Mouse (Mus musculus) heart, postnatal 0 days (tissue): Measurements from ENCODE around the gene Emilin1. TPM values are rescaled to one million over a fixed set of nuclear protein-coding genes. Genes with fewer than 3 reads are reported as not detected.

Experiments
- ATAC-seq: fragments of 200-750 bp; cut with Nextera tagmentation; 2 replicates; pipeline ENCODE4 v1.8.0; 2017; ENCODE audit warnings: low read depth, moderate number of reproducible peaks, moderate library complexity; ENCODE audit not compliant: insufficient read depth
- DNase-seq: peaks from one replicate; pipeline ENCODE4 v3.0.0-alpha.2; 2016; ENCODE audit warnings: low spot score
- H3K27ac ChIP-seq: fragments of 300-500 bp; sonication (generic); 2 replicates; pipeline ENCODE4 v1.5.1; 2014; ENCODE audit warnings: low read depth, mild to moderate bottlenecking
- H3K27me3 ChIP-seq: fragments of 300-500 bp; sonication (generic); 2 replicates; pipeline ENCODE4 v1.6.1; 2014; ENCODE audit warnings: low read length, mixed read lengths; ENCODE audit not compliant: control insufficient read depth, insufficient read depth
- H3K36me3 ChIP-seq: fragments of 300-500 bp; sonication (generic); replicated peaks from 2 replicates; pipeline ENCODE4 v1.6.1; 2014; ENCODE audit warnings: low read length, mixed read lengths; ENCODE audit not compliant: control insufficient read depth, insufficient read depth
- H3K4me1 ChIP-seq: fragments of 300-500 bp; sonication (generic); 2 replicates; pipeline ENCODE4 v1.6.1; 2014; ENCODE audit warnings: antibody characterized with exemption; ENCODE audit not compliant: control insufficient read depth, insufficient read depth
- H3K4me2 ChIP-seq: fragments of 300-500 bp; sonication (generic); 2 replicates; pipeline ENCODE4 v1.6.1; 2014; ENCODE audit warnings: low read depth, mild to moderate bottlenecking, low read length, moderate library complexity
- H3K4me3 ChIP-seq: fragments of 300-500 bp; sonication (generic); 2 replicates; pipeline ENCODE4 v1.5.1; 2014; ENCODE audit warnings: low read depth, low read length
- H3K9ac ChIP-seq: fragments of 300-500 bp; sonication (generic); replicated peaks from 2 replicates; pipeline ENCODE4 v1.6.1; 2014; ENCODE audit warnings: low read depth, low read length, mixed read lengths
- H3K9me3 ChIP-seq: fragments of 300-500 bp; sonication (generic); replicated peaks from 2 replicates; pipeline ENCODE4 v1.6.1; 2016; ENCODE audit warnings: low read length; ENCODE audit not compliant: control insufficient read depth
- CTCF ChIP-seq: IDR thresholded peaks from 2 replicates; pipeline ENCODE4 v1.5.1; 2016; ENCODE audit warnings: antibody characterized with exemption, control low read depth, low read depth
- EP300 ChIP-seq: IDR thresholded peaks from 2 replicates; pipeline ENCODE4 v1.6.1; 2016; ENCODE audit warnings: antibody characterized with exemption, low read depth
- WGBS: fragments of 180-500 bp; shearing (Covaris S2); extraction: QIAGEN DNeasy Blood & Tissue Kit; methylation state at CpG from one replicate; pipeline ENCODE4 v1.1.7; 2014; 5-methylcytosine and 5-hydroxymethylcytosine counted together
- polyA plus RNA-seq: library from polyadenylated mRNA; unstranded; fragments of >200 nt; fragmentation: Nextera tagmentation; extraction: Ambion mirVana; gene quantifications from 2 replicates; pipeline ENCODE4 v1.2.1, GENCODE M21; 2015
- total RNA-seq: library from RNA; depleted of rRNA; stranded (reverse); fragments of >200 nt; gene quantifications from 2 replicates; pipeline ENCODE4 v1.2.3, GENCODE M21; 2014; ENCODE audit warnings: low replicate concordance

The Emilin1 gene
- total and polyA plus RNA-seq, 2 experiments from 2014 or later: 63.5 to 68.3 TPM

DNA sequence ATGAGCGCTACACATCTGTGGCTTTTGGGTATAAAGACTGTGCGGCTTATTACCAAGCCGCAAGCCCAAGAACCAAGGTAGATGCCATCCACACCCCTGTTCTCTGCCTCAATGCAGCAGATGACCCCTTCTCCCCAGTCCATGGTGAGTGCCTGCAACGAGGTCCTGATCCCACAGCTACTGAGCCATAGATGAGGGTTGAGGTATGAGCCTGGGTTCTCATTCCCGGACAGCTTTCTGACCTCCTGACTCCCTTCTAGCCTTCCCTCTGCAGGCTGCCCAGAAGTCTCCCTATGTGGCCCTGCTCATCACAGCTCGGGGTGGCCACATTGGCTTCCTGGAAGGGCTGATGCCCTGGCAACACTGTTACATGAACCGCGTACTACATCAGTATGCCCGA, 41.4 kb downstream of the Emilin1 start:
- no peak for TF ChIP-seq CTCF
- TF ChIP-seq EP300: no peak

DNA sequence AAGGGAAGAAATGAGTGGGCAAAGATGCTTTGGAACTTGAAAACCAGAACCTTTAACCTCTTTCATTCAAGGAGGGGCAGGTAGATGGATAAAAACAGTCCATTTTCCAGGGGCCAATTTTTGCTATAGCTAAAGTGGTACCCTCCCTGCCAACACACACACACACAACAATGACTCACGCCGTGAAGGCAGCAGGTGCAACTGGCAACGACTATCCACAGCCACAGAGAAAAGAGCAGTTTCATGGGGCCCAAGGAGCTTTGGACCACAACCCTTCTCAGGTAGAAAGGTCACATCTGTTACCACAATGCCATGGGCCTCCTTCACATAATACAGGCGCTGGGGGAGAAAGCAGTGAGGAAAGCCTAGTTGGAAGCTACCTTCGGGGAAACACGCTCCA, 42.5 kb downstream of the Emilin1 start:
- TF ChIP-seq CTCF (no peak), EP300 (no peak)
- Histone ChIP-seq H3K4me3 (no peak overlapping the region), H3K4me2 (no peak overlapping the region), H3K9ac (no peak overlapping the region), H3K4me1 (peaks cover 20% of the 10 kb centered on the region), H3K27me3 (no peaks in the 10 kb centered on the region), H3K27ac (no peak overlapping the region), H3K9me3 (no peaks in the 10 kb centered on the region), H3K36me3 (peaks cover 52% of the 10 kb centered on the region)
- ATAC-seq: no peak
- DNase-seq: no peak
- 90% methylated on average over 6 of the region's 6 CpGs for WGBS

More for the DNA sequence above, 41.4 kb downstream of the Emilin1 start:
- H3K9me3 ChIP-seq: no peaks in the 10 kb centered on the region
- peaks cover 26% of the 10 kb centered on the region for H3K4me1 ChIP-seq
- no peak for DNase-seq
- H3K27ac ChIP-seq: no peak overlapping the region
- H3K4me3 ChIP-seq: no peak overlapping the region
- 93% methylated on average over 9 of the region's 9 CpGs for WGBS
- no peaks in the 10 kb centered on the region for H3K27me3 ChIP-seq
- peaks cover 52% of the 10 kb centered on the region for H3K36me3 ChIP-seq
- H3K9ac ChIP-seq: no peak overlapping the region
- no peak for ATAC-seq
- no peak overlapping the region for H3K4me2 ChIP-seq

DNA sequence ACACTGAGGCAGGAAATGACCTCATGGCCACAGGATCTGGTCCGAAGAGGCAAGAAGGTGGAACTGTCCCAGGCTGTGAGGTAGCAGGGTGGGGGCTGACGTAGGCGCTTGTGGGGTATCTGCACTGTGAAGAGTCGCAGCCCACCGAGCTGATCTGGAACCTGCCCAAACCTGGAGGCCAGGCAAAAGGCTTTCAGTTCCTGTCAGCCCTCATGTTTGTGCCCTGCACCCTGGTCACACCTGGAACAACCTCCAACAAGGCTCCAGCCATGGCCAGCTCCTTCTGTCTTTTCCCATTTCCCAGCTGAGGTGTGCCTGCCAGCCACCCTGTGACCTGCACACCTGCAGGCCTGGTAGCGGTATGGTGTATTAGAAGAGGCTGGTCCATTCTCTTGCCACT, 44.7 kb downstream of the Emilin1 start:
- peaks cover 43% of the 10 kb centered on the region for H3K36me3 ChIP-seq
- H3K9me3 ChIP-seq: no peaks in the 10 kb centered on the region
- H3K27ac ChIP-seq: no peak overlapping the region
- WGBS: 94% methylated on average over 6 of the region's 6 CpGs
- ATAC-seq (no peak), DNase-seq (no peak)
- no peaks in the 10 kb centered on the region for H3K27me3 ChIP-seq
- no peak overlapping the region for H3K4me3 ChIP-seq
- H3K4me2 ChIP-seq: no peak overlapping the region
- peaks cover 19% of the 10 kb centered on the region for H3K4me1 ChIP-seq
- no peak for TF ChIP-seq CTCF
- TF ChIP-seq EP300: no peak
- no peak overlapping the region for H3K9ac ChIP-seq

DNA sequence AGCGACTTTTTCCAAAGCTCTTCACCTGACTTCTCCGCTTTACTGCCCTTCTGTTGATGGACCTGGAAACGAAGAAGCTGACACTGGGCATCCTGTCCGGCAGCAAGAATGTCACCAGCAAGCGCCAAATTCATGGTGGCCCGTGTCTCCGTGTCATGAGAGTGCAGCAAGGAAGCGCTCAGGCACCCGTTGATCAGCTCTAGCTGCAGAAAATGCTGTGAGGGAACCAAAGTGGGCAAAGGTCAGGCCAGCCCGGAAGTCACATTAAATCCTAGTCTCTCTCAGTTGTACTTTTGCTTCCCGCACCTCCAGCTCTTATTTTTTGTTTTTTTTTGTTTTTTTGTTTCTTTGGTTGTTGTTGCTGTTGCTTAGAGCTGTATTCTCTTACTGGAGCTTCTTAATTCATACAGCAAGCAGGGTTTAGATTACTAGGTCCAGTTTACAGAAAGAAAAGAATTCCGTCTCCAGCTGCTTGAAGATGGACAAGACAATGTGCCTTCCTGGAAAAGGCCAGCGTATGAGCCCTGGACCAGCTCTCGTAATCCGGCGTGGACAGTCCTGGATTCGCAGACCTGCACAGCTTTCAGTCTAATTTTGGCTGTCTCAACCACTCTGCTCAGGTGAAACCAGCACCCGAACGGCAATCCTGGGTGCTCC, 46.1 kb downstream of the Emilin1 start:
- Histone ChIP-seq H3K36me3 (peaks cover 28% of the 10 kb centered on the region), H3K4me3 (peak overlapping the region; percentile 75), H3K9me3 (no peaks in the 10 kb centered on the region), H3K9ac (peak overlapping the region; percentile 74), H3K27ac (peak overlapping the region; percentile 76), H3K4me1 (peaks cover 19% of the 10 kb centered on the region), H3K27me3 (no peaks in the 10 kb centered on the region), H3K4me2 (peak overlapping the region; percentile 78)
- DNase-seq (peak; percentile 10), ATAC-seq (peak; percentile 5; the same call in 1 of the 2 replicates)
- TF ChIP-seq CTCF: no peak
- no peak for TF ChIP-seq EP300
- WGBS: 31% methylated on average over 19 of the region's 19 CpGs

DNA sequence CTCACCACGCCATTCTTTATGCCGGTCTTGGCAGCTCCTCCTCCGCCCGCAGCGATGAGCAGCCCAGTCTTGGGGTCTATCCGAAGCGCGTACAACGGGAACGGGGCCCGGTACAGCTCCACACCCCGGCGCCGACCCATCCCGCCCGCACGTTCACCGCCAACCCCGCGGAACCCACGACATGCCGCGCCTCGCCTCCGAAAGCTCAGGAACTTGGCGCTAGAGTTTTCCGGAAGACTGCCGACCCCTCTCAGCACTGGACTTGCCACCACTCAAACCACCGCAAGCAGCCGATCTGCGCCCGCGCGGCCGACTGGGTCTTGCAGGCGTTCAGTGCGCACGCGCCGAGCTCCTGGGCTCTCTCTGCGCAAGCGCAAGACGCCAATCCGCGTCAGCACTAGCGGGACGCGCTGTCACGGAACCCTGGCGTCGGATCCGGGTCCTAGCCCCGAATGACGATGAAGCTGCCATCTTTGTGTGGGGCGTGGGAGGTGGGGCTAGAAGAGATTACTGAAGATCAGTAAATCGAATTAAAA, 46.8 kb downstream of the Emilin1 start, which contains the start of gene Preb:
Gene Preb, minus strand, starts transcription at position 396 of the 536 bp plus-strand sequence.
- Histone ChIP-seq H3K4me3 (peak within 1 kb of the TSS; percentile 75), H3K9ac (peak within 1 kb of the TSS; percentile 74), H3K36me3 (peaks cover 21% of the 10 kb centered on the region), H3K9me3 (no peaks in the 10 kb centered on the region), H3K4me2 (peak within 1 kb of the TSS; percentile 78), H3K4me1 (peaks cover 19% of the 10 kb centered on the region), H3K27me3 (no peaks in the 10 kb centered on the region), H3K27ac (peak within 1 kb of the TSS; percentile 76)
- WGBS: under 1% methylated on average over 56 of the region's 56 CpGs
- DNase-seq (peak; percentile 97), ATAC-seq (peak; percentile 97)
- TF ChIP-seq EP300: no peak
- TF ChIP-seq CTCF: 0 out of 2 replicates have a peak, but pooled peaks have one; percentile 6
